Mouse (Mus musculus) adrenal gland (tissue): ENCODE results near the gene Cmtm8.

ENCODE experiments used
- intact Hi-C: fragments of 180-260 bp; cut with DNase I; formaldehyde crosslinking; loops from one replicate; pipeline ENCODE4 v1.15.1; 2025

Gene Cmtm8

GRCm38 (mm10) chr9:114824166-114824565 is 19.8 kb downstream of the Cmtm8 start:
- intact Hi-C loops, result no loop called here

GRCm38 (mm10) chr9:114821548-114822289 is 22.2 kb downstream of the Cmtm8 start:
- intact Hi-C loops, result no loop called here

- intact Hi-C loops, result loop anchor here (5.0 kb wide), 1 partner anchor 57 kb away; no protein-coding TSS in a partner anchor
Observed at GRCm38 (mm10) chr9:114818918-114819317, 25.0 kb downstream of the Cmtm8 start.

- intact Hi-C loops, result loop anchor here (5.0 kb wide), 1 partner anchor 55 kb away; no protein-coding TSS in a partner anchor
Observed at GRCm38 (mm10) chr9:114817012-114817411, 26.9 kb downstream of the Cmtm8 start.

GRCm38 (mm10) chr9:114816121-114816520 is 27.8 kb downstream of the Cmtm8 start:
- intact Hi-C loops, result loop anchor here (5.0 kb wide), 1 partner anchor 54 kb away; no protein-coding TSS in a partner anchor

GRCm38 (mm10) chr9:114815315-114815714 is 28.6 kb downstream of the Cmtm8 start:
- intact Hi-C loops, result loop anchor here (2.0 to 5.0 kb wide), 2 partner anchors 17 to 53 kb away; no protein-coding TSS in a partner anchor

- intact Hi-C loops, result no loop called here
Observed at GRCm38 (mm10) chr9:114812001-114812400, 32.0 kb downstream of the Cmtm8 start.

- intact Hi-C loops, result no loop called here
Observed at GRCm38 (mm10) chr9:114810837-114811236, 33.1 kb downstream of the Cmtm8 start.

- intact Hi-C loops, result no loop called here
Observed at GRCm38 (mm10) chr9:114808671-114809070, 35.3 kb downstream of the Cmtm8 start.

GRCm38 (mm10) chr9:114807261-114807660 is 36.7 kb downstream of the Cmtm8 start:
- intact Hi-C loops, result no loop called here

GRCm38 (mm10) chr9:114805151-114805671 is 38.7 kb downstream of the Cmtm8 start:
- intact Hi-C loops, result no loop called here

GRCm38 (mm10) chr9:114802191-114802590 is 41.8 kb downstream of the Cmtm8 start:
- intact Hi-C loops, result no loop called here

- intact Hi-C loops, result no loop called here
Observed at GRCm38 (mm10) chr9:114801301-114801700, 42.7 kb downstream of the Cmtm8 start.

GRCm38 (mm10) chr9:114799498-114800107 is 44.4 kb downstream of the Cmtm8 start:
- intact Hi-C loops, result loop anchor here (2.0 to 5.0 kb wide), 4 partner anchors 15 to 158 kb away; no protein-coding TSS in a partner anchor

GRCm38 (mm10) chr9:114798845-114799244 is 45.1 kb downstream of the Cmtm8 start:
- intact Hi-C loops, result loop anchor here (2.0 to 5.0 kb wide), 4 partner anchors 16 to 158 kb away; no protein-coding TSS in a partner anchor

- intact Hi-C loops, result loop anchor here (2.0 to 5.0 kb wide), 5 partner anchors 17 to 160 kb away; no protein-coding TSS in a partner anchor
Observed at GRCm38 (mm10) chr9:114797329-114798004, 46.5 kb downstream of the Cmtm8 start.

- intact Hi-C loops, result loop anchor here (2.0 to 5.0 kb wide), 4 partner anchors 44 to 161 kb away; no protein-coding TSS in a partner anchor
Observed at GRCm38 (mm10) chr9:114796473-114797050, 47.4 kb downstream of the Cmtm8 start.

GRCm38 (mm10) chr9:114794491-114794890 is 49.5 kb downstream of the Cmtm8 start:
- intact Hi-C loops, result no loop called here

- intact Hi-C loops, result no loop called here
Observed at GRCm38 (mm10) chr9:114793764-114794295, 50.1 kb downstream of the Cmtm8 start.

- intact Hi-C loops, result no loop called here
Observed at GRCm38 (mm10) chr9:114789989-114790388, 54.0 kb downstream of the Cmtm8 start.

- intact Hi-C loops, result no loop called here
Observed at GRCm38 (mm10) chr9:114789557-114789956, 54.4 kb downstream of the Cmtm8 start.
